Mouse (Mus musculus): Measurements from ENCODE around the gene Gm44790.
A peak's percentile ranks its signal among the peaks of the same experiment; 100 is the strongest.

Gm44790 gene

DNA sequence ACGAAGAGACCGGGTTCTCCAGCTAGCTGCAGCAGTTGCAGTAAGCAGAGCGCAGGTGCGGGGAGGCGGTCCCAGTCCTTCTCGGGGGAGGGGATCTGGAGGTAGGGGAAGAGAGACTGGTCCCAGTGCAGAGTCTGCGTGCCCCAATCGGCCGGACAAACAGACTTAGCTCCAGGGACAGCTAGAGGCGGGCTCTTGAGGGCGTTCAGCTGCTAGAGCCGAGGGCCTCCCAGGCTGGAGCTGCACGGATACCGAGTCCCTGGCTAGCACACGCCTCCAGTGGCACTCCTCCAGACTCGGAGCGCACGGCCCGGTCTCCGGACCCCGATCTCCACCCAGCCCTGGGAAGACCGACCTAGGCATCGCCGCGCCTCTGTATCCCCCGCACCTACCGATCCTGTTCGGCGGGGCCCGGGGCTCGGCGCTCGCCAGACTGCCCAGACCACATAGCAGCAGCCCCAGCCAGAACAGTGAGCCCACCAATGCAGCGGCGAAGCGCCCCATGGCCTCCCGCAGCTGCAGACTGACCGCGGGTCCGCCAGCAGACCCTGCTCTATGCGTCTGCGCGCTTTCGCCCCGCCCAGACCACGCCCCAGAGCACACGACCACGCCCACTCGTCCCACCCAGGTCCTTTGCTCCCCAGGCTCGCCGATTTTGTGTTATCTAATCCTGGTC lies 29.7 kb upstream of the Gm44790 start, which contains the start of gene Pcyox1:
Pcyox1 (minus strand) TSS at position 574 of the 676 bp plus-strand sequence.
- DNase-seq (ENCODE audit: low read depth, low spot score) = peak; percentile 89
- Histone ChIP-seq H3K36me3 (ENCODE audit: control insufficient read depth, insufficient read depth, low read length, poor library complexity, severe bottlenecking) (no peaks in the 10 kb centered on the region), H3K27me3 (ENCODE audit: control insufficient read depth, insufficient read depth, low read length, poor library complexity, severe bottlenecking) (no peaks in the 10 kb centered on the region)

DNA sequence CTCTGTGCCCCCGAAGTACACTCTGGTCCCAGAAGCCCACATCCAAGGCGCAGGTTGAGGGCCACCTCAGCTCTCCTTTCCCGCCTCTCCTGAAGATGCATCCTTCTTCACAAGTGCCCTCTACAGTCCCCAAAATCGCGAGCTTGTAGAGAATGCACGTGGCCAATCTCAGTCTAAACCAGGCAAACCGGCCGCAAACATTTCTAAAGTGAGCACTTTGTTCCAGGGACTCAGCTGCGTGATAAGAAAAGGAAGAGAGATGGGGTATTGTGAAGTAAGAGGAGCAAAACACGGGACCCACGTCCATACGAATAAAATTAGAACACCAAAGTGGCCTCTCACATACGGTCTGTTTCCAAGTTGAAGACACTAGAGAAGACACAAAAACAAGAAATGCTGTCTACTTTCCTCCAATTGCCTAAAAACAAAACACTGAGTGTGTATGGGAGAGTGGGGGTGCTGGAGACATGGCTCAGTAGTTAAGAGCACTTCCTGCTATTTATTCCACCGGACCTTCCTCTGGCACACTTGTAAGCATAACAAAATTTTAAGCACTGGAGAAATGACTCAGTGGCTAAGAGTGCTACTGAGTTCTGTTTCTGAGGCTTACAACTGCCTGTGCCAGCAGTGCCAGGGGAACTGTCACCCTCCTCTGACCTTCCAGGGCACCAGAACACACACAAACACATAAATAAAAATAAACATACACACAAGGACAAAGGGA lies 29.0 kb upstream of the Gm44790 start:
- Histone ChIP-seq H3K27me3 (ENCODE audit: control insufficient read depth, insufficient read depth, low read length, poor library complexity, severe bottlenecking) (no peaks in the 10 kb centered on the region), H3K36me3 (ENCODE audit: control insufficient read depth, insufficient read depth, low read length, poor library complexity, severe bottlenecking) (no peaks in the 10 kb centered on the region)
- peak; percentile 22 for DNase-seq (ENCODE audit: low read depth, low spot score)

DNA sequence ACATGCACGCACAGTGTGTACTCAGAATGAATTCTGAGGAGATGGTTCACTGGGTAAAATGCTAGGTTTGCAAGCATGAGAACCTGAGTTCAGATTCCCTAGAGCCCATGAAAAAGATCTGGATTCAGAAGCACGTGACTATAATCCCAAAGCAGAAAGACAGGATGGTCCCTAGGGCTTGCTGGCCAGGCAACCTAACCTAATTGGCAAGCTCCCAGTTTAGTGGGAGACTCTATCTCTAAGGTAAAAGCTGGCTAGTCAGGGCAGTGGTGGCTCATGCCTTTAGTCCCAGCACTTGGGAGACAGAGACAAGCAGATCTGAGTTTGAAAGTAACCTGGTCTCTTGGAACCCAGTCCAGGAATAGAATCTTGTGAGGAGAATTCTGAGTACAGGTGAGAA lies 27.5 kb upstream of the Gm44790 start:
- H3K36me3 ChIP-seq (ENCODE audit: control insufficient read depth, insufficient read depth, low read length, poor library complexity, severe bottlenecking) = no peaks in the 10 kb centered on the region
- H3K27me3 ChIP-seq (ENCODE audit: control insufficient read depth, insufficient read depth, low read length, poor library complexity, severe bottlenecking) = no peaks in the 10 kb centered on the region
- DNase-seq (ENCODE audit: low read depth, low spot score) = no peak

DNA sequence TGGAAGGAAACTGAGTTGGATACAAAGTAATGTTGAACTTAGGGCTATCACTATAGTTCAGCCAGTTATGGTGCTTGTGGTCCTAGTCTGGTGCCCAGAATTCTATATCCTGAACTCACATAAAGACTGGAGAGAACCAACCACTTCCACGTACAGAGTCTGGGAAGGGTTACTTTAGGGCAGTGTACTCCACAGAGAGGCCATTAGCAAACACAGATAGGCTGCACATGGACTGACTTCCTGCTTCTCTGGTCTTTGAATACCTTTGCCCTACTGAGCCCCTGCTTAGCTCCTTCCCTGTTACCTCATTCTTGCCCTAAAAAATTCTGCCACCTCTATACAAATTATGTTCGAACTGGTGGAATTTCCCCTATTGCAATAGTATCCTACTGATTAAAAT lies 26.5 kb upstream of the Gm44790 start:
- H3K27me3 ChIP-seq (ENCODE audit: control insufficient read depth, insufficient read depth, low read length, poor library complexity, severe bottlenecking) = no peaks in the 10 kb centered on the region
- H3K36me3 ChIP-seq (ENCODE audit: control insufficient read depth, insufficient read depth, low read length, poor library complexity, severe bottlenecking) = no peaks in the 10 kb centered on the region
- no peak for DNase-seq (ENCODE audit: low read depth, low spot score)

DNA sequence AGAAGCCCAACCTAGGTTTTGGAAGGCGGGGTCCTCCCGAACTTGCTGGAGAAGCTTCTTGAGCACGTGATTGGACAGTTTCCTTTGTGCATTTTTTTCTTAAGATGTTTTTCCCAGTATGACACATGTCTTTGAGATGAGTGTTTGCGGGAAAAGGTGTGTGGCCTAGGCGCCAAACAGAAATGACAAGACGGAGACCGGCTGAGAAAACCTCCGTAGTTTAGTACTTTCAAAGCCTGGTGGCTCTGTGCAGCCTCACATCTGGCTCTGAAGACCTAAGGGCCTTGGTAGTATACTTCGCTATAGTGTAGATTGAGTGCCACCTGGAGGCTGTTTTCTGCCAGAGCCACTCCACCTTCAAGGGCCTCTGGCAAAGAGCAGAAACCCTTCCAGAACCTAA lies 25.5 kb upstream of the Gm44790 start:
- Histone ChIP-seq H3K27me3 (ENCODE audit: control insufficient read depth, insufficient read depth, low read length, poor library complexity, severe bottlenecking) (no peaks in the 10 kb centered on the region), H3K36me3 (ENCODE audit: control insufficient read depth, insufficient read depth, low read length, poor library complexity, severe bottlenecking) (no peaks in the 10 kb centered on the region)
- DNase-seq (ENCODE audit: low read depth, low spot score) = peak; percentile 89

DNA sequence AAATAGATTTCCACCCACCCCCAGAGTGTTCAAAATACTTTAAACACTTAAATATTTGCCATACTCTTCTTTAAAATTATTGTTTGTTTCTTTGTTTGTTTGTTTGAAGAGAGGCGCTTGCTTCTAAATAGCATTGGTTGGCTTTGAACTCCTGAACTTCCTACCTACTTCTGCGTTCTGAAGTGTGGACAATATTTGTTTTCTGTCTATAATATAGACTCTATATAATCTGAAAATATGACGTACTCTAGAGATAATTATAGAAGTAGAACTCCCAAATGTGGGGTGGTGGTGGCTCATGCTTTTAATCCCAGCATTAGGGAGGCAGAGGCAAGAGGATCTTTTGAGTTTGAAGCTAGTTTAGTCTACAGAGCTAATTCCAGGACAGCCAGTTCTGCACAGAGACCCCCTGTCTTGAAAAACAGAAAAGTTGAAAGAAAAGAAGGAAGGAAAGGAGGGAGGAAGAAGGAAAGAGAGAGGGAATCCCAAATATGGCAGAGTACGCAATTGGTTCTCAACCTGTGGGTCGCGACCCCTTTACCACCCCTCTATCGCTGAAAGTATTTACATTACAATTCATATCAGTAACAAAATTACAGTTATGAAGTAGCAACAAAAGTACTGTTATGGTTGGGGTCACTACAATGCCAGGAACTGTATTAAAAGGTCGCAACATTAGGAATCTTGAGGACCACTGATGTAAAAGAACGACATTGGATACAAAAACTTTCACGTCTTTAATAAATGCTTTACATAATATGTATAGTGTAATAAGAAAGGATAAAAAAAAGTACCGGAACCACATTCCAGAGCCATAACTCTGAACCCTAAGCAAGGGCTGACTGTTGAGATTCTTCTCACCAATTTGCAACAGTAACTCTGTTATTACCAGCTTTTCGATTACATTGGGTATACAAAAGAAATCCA lies 23.5 kb upstream of the Gm44790 start:
- DNase-seq (ENCODE audit: low read depth, low spot score) = no peak
- no peaks in the 10 kb centered on the region for H3K36me3 ChIP-seq (ENCODE audit: control insufficient read depth, insufficient read depth, low read length, poor library complexity, severe bottlenecking)
- H3K27me3 ChIP-seq (ENCODE audit: control insufficient read depth, insufficient read depth, low read length, poor library complexity, severe bottlenecking) = no peaks in the 10 kb centered on the region

DNA sequence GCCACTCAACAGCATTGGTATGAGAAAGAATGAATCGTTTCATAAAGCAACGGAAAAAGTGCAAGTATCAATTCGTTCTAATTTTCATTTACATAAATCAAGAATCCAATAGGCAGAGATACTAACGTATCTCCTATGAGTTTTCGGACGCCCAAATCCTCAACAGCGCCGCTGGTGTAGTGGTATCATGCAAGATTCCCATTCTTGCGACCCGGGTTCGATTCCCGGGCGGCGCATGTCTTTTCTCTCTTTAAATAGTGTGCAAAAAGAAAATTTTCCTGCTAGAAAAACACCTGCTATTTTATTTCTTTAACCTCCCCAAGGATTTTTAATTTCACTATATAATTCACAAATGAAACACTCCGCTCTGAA lies 22.7 kb upstream of the Gm44790 start:
- Histone ChIP-seq H3K36me3 (ENCODE audit: control insufficient read depth, insufficient read depth, low read length, poor library complexity, severe bottlenecking) (no peaks in the 10 kb centered on the region), H3K27me3 (ENCODE audit: control insufficient read depth, insufficient read depth, low read length, poor library complexity, severe bottlenecking) (no peaks in the 10 kb centered on the region)
- DNase-seq (ENCODE audit: low read depth, low spot score) = peak; percentile 87

DNA sequence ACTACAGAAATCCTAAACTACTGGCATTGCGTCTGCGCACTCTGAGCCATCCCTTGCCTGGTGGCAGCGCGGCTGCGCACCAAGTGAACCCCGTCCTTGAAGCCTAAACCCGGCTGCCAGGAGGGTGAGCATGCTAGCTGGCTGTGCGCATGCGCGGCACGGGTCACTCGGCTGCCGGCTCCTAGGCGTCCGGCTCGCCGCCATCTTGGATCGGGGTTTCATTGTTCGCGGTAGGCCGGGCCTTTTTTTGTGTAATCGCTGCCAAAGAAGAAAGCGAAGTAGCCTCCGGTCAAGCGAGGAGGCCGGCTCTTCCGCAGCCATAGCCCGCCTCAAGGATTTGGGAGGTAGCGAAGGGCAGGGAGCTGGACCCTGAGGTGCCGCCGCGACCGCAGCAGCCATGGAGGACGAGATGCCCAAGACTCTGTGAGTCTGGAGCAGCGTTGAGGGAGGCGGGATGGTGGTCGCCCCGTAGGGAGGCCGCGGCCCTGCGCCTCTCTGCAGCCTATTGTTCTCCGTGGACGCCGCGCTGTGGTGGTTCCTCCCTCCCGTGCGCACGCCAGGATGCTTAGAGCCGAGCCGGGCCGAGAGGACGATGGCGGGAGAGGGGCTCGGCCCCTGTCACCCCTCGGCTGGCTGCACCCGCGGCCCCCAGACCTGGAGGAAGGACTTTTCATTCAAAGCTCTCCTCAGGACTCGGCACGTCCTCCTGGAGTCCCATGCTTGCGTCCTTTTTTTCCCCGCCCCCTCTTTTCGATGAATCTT lies 22.2 kb upstream of the Gm44790 start, which contains the start of gene Tia1:
Tia1 (plus strand) TSS at position 120 of the 762 bp plus-strand sequence.
- no peaks in the 10 kb centered on the region for H3K36me3 ChIP-seq (ENCODE audit: control insufficient read depth, insufficient read depth, low read length, poor library complexity, severe bottlenecking)
- DNase-seq (ENCODE audit: low read depth, low spot score) = peak; percentile 98
- no peaks in the 10 kb centered on the region for H3K27me3 ChIP-seq (ENCODE audit: control insufficient read depth, insufficient read depth, low read length, poor library complexity, severe bottlenecking)

DNA sequence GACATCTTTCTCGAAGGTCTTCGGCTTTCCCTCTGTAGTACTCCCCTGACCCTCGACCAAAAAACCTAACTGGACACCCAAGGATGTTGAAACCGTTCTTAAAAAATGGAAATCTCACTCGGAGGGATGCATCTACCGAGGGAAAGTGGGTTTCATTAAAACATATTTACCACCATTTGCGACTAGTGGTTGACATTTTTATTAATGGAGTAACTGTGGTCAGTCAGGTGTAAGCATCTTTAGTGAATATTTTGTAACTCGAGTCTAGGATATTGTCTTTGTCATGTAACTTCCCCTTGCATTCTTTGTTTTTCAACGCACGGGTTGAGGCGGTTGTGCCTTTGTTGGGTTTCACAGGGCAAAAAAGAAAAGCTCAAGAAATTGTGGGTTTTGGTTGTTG lies 21.5 kb upstream of the Gm44790 start:
- no peaks in the 10 kb centered on the region for H3K27me3 ChIP-seq (ENCODE audit: control insufficient read depth, insufficient read depth, low read length, poor library complexity, severe bottlenecking)
- DNase-seq (ENCODE audit: low read depth, low spot score) = peak; percentile 25
- no peaks in the 10 kb centered on the region for H3K36me3 ChIP-seq (ENCODE audit: control insufficient read depth, insufficient read depth, low read length, poor library complexity, severe bottlenecking)

DNA sequence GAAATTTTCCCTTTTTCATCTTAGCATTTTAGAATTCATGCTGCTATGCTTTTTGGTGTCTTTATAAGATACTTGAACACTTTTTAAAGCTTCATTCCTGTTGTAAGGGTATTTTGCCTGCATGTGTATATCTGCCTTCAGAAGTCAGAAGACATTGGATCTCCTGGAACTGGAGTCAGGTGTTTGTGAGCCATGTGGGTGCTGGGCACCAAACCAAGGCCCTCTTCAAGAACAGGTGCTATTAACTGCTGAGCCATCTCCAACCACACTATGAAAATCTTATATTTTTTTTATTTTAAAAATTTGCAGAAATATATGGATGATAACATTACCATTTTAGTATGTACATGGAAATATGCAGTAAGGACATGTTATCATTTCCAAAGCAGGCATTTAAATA lies 20.2 kb upstream of the Gm44790 start:
- Histone ChIP-seq H3K27me3 (ENCODE audit: control insufficient read depth, insufficient read depth, low read length, poor library complexity, severe bottlenecking) (no peaks in the 10 kb centered on the region), H3K36me3 (ENCODE audit: control insufficient read depth, insufficient read depth, low read length, poor library complexity, severe bottlenecking) (no peaks in the 10 kb centered on the region)
- DNase-seq (ENCODE audit: low read depth, low spot score) = no peak

DNA sequence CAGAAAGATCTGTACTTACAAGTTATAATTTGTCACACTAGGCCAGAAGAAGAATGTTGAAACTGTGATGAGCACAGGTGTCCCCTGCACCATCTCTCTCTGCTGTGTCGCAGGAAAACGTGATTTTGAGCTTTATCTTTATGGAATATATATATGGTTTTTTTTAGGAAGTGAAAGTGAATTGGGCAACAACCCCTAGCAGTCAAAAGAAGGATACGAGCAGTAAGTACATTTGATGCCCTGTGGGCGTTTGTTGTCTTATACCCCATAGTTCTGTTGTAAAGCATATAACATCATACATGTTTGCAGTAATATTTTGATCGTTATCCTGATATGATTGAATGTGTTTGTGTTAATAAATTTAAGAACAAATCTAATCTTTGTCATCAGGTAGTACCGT lies 7.7 kb upstream of the Gm44790 start:
- Histone ChIP-seq H3K36me3 (ENCODE audit: control insufficient read depth, insufficient read depth, low read length, poor library complexity, severe bottlenecking) (peaks cover 14% of the 10 kb centered on the region), H3K27me3 (ENCODE audit: control insufficient read depth, insufficient read depth, low read length, poor library complexity, severe bottlenecking) (no peaks in the 10 kb centered on the region)
- DNase-seq (ENCODE audit: low read depth, low spot score) = peak; percentile 21

DNA sequence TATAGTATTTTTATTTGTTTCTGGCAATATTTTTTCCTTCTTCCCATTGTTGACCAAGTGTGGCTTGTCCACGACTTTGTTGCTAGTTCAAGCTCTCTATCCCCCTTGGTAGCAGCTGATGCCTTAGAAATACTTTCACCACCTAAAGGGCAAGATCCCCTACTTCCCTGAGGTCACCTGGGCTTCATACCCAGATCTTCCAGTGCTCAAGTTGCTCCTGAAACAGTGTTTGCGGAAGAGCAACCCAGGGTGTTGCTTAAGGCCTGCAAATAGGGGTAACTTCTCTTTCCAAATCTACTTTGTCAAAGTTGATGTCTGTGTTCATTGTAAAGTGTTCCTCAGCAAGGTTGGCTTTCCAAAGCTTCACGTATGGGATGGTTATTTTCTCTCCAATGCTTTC lies 7.2 kb upstream of the Gm44790 start:
- Histone ChIP-seq H3K27me3 (ENCODE audit: control insufficient read depth, insufficient read depth, low read length, poor library complexity, severe bottlenecking) (no peaks in the 10 kb centered on the region), H3K36me3 (ENCODE audit: control insufficient read depth, insufficient read depth, low read length, poor library complexity, severe bottlenecking) (peaks cover 14% of the 10 kb centered on the region)
- DNase-seq (ENCODE audit: low read depth, low spot score) = no peak

DNA sequence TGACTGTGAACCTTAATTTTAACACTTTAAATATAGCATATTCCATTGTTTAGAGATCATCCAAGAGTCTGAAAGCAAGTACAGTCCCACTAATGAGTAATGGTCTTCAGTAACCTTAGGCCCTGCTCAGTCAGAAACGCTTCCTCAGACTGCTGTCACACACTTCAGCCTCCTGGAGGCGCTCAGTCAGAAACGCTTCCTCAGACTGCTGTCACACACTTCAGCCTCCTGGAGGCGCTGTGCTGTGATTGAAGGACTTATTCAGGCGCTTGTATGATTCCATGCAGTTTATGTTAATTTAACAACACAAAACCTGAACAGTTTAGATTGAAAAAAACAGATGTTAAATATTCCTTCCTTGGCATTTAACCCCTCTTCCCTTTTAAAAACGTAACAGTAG lies 6.0 kb upstream of the Gm44790 start:
- Histone ChIP-seq H3K36me3 (ENCODE audit: control insufficient read depth, insufficient read depth, low read length, poor library complexity, severe bottlenecking) (peaks cover 16% of the 10 kb centered on the region), H3K27me3 (ENCODE audit: control insufficient read depth, insufficient read depth, low read length, poor library complexity, severe bottlenecking) (no peaks in the 10 kb centered on the region)
- peak; percentile 61 for DNase-seq (ENCODE audit: low read depth, low spot score)

DNA sequence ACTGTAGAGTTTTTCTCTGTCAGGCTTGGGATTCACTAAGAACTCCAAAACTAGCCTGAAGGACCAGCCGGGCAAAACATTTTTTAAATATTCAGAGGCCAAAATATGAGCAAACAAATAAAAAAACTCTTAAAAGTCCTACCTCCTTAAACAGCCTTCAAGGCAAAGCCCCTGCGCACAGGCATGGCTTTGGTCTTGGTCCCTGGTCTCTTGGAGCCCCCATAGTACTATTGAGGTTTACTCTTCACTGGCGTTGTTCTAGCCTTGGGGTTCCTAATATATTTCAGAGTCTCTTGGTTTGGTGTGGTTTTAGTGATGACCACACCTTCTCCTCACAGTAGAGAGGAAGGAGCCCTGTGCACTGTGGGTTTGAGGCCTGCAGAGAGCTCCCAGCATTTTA lies 5.1 kb downstream of the Gm44790 start:
- Histone ChIP-seq H3K27me3 (ENCODE audit: control insufficient read depth, insufficient read depth, low read length, poor library complexity, severe bottlenecking) (no peaks in the 10 kb centered on the region), H3K36me3 (ENCODE audit: control insufficient read depth, insufficient read depth, low read length, poor library complexity, severe bottlenecking) (peaks cover 10% of the 10 kb centered on the region; the same call in 1 of the 2 replicates)
- DNase-seq (ENCODE audit: low read depth, low spot score) = no peak

Data from splenic B cell, adult 2 months (primary cell).